Mouse (Mus musculus) ES-E14 (cell line): ENCODE measurements at regions not wholly inside any gene's neighbourhood (a gene's known extent, or its start where the extent isn't known, plus 50 kb on each side); places are given as distances from the start of the nearest gene placed in this dataset.

Source experiments
- CHD2 ChIP-seq: IDR thresholded peaks from 2 replicates; pipeline ENCODE4 v1.6.1; 2014; ENCODE audit warnings: mild to moderate bottlenecking, low read depth, low read length, inconsistent platforms
- HCFC1 ChIP-seq: IDR thresholded peaks from 2 replicates; pipeline ENCODE4 v1.6.1; 2012; ENCODE audit warnings: low read length, inconsistent platforms, borderline replicate concordance; ENCODE audit not compliant: insufficient read depth
- MAFK ChIP-seq: IDR thresholded peaks from 2 replicates; pipeline ENCODE4 v1.6.1; 2014; ENCODE audit warnings: mild to moderate bottlenecking, low read depth, low read length, inconsistent platforms; ENCODE audit not compliant: insufficient read depth
- ZC3H11A ChIP-seq: IDR thresholded peaks from 2 replicates; pipeline ENCODE4 v1.6.1; 2012; ENCODE audit warnings: low read depth, mild to moderate bottlenecking, inconsistent platforms, low read length, borderline replicate concordance
- ZNF384 ChIP-seq: IDR thresholded peaks from 2 replicates; pipeline ENCODE4 v1.6.1; 2012; ENCODE audit warnings: low read depth, low read length, inconsistent platforms

DNA sequence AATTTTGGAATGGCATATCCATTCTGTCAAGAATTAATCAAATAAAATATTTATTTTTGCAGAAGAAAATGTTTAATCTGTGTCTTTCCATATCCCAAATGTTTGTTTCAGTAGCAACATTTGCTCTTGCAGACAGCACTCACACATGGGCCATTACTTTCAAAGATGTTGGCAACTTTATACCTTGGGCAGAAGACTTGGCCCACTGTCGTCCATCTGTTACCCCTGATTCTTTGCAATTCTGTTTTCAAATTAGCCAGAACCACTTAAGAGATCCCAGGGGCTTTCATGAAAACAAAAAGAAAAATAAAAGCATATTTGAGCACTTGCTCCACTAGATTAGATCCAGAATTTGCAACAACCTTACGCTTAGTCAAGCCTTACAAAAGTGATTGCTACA is 483.7 kb downstream of the Slitrk6 start:
- no peak for TF ChIP-seq CHD2
- TF ChIP-seq MAFK: no peak
- TF ChIP-seq ZC3H11A: no peak
- no peak for TF ChIP-seq HCFC1
- TF ChIP-seq ZNF384: no peak
